Mouse (Mus musculus) heart, postnatal 0 days (tissue): Measurements from ENCODE around the gene Tcte1. TPM values are rescaled to one million over a fixed set of nuclear protein-coding genes. Genes with fewer than 3 reads are reported as not detected.

ENCODE experiments used
- ATAC-seq: fragments of 200-750 bp; cut with Nextera tagmentation; 2 replicates; pipeline ENCODE4 v1.8.0; 2017; ENCODE audit warnings: low read depth, moderate number of reproducible peaks, moderate library complexity; ENCODE audit not compliant: insufficient read depth
- DNase-seq: peaks from one replicate; pipeline ENCODE4 v3.0.0-alpha.2; 2016; ENCODE audit warnings: low spot score
- H3K27ac ChIP-seq: fragments of 300-500 bp; sonication (generic); 2 replicates; pipeline ENCODE4 v1.5.1; 2014; ENCODE audit warnings: low read depth, mild to moderate bottlenecking
- H3K27me3 ChIP-seq: fragments of 300-500 bp; sonication (generic); 2 replicates; pipeline ENCODE4 v1.6.1; 2014; ENCODE audit warnings: low read length, mixed read lengths; ENCODE audit not compliant: control insufficient read depth, insufficient read depth
- H3K36me3 ChIP-seq: fragments of 300-500 bp; sonication (generic); replicated peaks from 2 replicates; pipeline ENCODE4 v1.6.1; 2014; ENCODE audit warnings: low read length, mixed read lengths; ENCODE audit not compliant: control insufficient read depth, insufficient read depth
- H3K4me1 ChIP-seq: fragments of 300-500 bp; sonication (generic); 2 replicates; pipeline ENCODE4 v1.6.1; 2014; ENCODE audit warnings: antibody characterized with exemption; ENCODE audit not compliant: control insufficient read depth, insufficient read depth
- H3K4me2 ChIP-seq: fragments of 300-500 bp; sonication (generic); 2 replicates; pipeline ENCODE4 v1.6.1; 2014; ENCODE audit warnings: low read depth, mild to moderate bottlenecking, low read length, moderate library complexity
- H3K4me3 ChIP-seq: fragments of 300-500 bp; sonication (generic); 2 replicates; pipeline ENCODE4 v1.5.1; 2014; ENCODE audit warnings: low read depth, low read length
- H3K9ac ChIP-seq: fragments of 300-500 bp; sonication (generic); replicated peaks from 2 replicates; pipeline ENCODE4 v1.6.1; 2014; ENCODE audit warnings: low read depth, low read length, mixed read lengths
- H3K9me3 ChIP-seq: fragments of 300-500 bp; sonication (generic); replicated peaks from 2 replicates; pipeline ENCODE4 v1.6.1; 2016; ENCODE audit warnings: low read length; ENCODE audit not compliant: control insufficient read depth
- CTCF ChIP-seq: IDR thresholded peaks from 2 replicates; pipeline ENCODE4 v1.5.1; 2016; ENCODE audit warnings: antibody characterized with exemption, control low read depth, low read depth
- EP300 ChIP-seq: IDR thresholded peaks from 2 replicates; pipeline ENCODE4 v1.6.1; 2016; ENCODE audit warnings: antibody characterized with exemption, low read depth
- WGBS: fragments of 180-500 bp; shearing (Covaris S2); extraction: QIAGEN DNeasy Blood & Tissue Kit; methylation state at CpG from one replicate; pipeline ENCODE4 v1.1.7; 2014; 5-methylcytosine and 5-hydroxymethylcytosine counted together
- polyA plus RNA-seq: library from polyadenylated mRNA; unstranded; fragments of >200 nt; fragmentation: Nextera tagmentation; extraction: Ambion mirVana; gene quantifications from 2 replicates; pipeline ENCODE4 v1.2.1, GENCODE M21; 2015
- total RNA-seq: library from RNA; depleted of rRNA; stranded (reverse); fragments of >200 nt; gene quantifications from 2 replicates; pipeline ENCODE4 v1.2.3, GENCODE M21; 2014; ENCODE audit warnings: low replicate concordance

The Tcte1 gene
- total and polyA plus RNA-seq, 2 experiments from 2014 or later = not detected

- Histone ChIP-seq H3K9me3 (no peaks in the 10 kb centered on the region), H3K4me2 (no peak overlapping the region), H3K27ac (no peak overlapping the region), H3K4me1 (peaks cover 23% of the 10 kb centered on the region; the same call in 1 of the 2 replicates), H3K27me3 (no peaks in the 10 kb centered on the region), H3K36me3 (no peaks in the 10 kb centered on the region), H3K9ac (no peak overlapping the region), H3K4me3 (no peak overlapping the region)
- no peak for ATAC-seq
- TF ChIP-seq EP300 = no peak
- no peak for TF ChIP-seq CTCF
- 83% methylated on average over 4 of the region's 4 CpGs for WGBS
- DNase-seq = no peak
Measured at GRCm38 (mm10) chr17:45579554-45579953, 56.3 kb downstream of the Tcte1 start.

- no peaks in the 10 kb centered on the region for H3K9me3 ChIP-seq
- TF ChIP-seq EP300 = no peak
- no peak overlapping the region for H3K9ac ChIP-seq
- ATAC-seq (0 out of 2 replicates have a peak, but pooled peaks have one; percentile 12), DNase-seq (no peak)
- H3K4me3 ChIP-seq = no peak overlapping the region
- peak overlapping the region; percentile 58 for H3K27ac ChIP-seq
- no peak overlapping the region for H3K4me2 ChIP-seq
- peaks cover 28% of the 10 kb centered on the region; the same call in 1 of the 2 replicates for H3K4me1 ChIP-seq
- H3K36me3 ChIP-seq = no peaks in the 10 kb centered on the region
- WGBS = 39% methylated on average over 12 of the region's 12 CpGs
- H3K27me3 ChIP-seq = no peaks in the 10 kb centered on the region
Measured at GRCm38 (mm10) chr17:45580958-45581477, 57.8 kb downstream of the Tcte1 start.

GRCm38 (mm10) chr17:45581567-45581983, 58.3 kb downstream of the Tcte1 start:
- Histone ChIP-seq H3K9ac (no peak overlapping the region), H3K27me3 (no peaks in the 10 kb centered on the region), H3K27ac (peak overlapping the region; percentile 58), H3K4me1 (peaks cover 32% of the 10 kb centered on the region; the same call in 1 of the 2 replicates), H3K4me2 (no peak overlapping the region), H3K36me3 (peaks cover 2% of the 10 kb centered on the region; the same call in 1 of the 2 replicates), H3K9me3 (no peaks in the 10 kb centered on the region), H3K4me3 (no peak overlapping the region)
- TF ChIP-seq CTCF (peak; percentile 93), EP300 (no peak)
- 1% methylated on average over 2 of the region's 2 CpGs for WGBS
- peak; percentile 9; the same call in 1 of the 2 replicates for ATAC-seq
- DNase-seq = peak; percentile 90

- DNase-seq (no peak), ATAC-seq (no peak)
- WGBS = 70% methylated on average over 6 of the region's 6 CpGs
- Histone ChIP-seq H3K4me2 (no peak overlapping the region), H3K27me3 (no peaks in the 10 kb centered on the region), H3K4me3 (no peak overlapping the region), H3K36me3 (peaks cover 8% of the 10 kb centered on the region), H3K9me3 (no peaks in the 10 kb centered on the region), H3K4me1 (peaks cover 32% of the 10 kb centered on the region; the same call in 1 of the 2 replicates), H3K9ac (no peak overlapping the region), H3K27ac (no peak overlapping the region)
- TF ChIP-seq CTCF = no peak
- no peak for TF ChIP-seq EP300
Measured at GRCm38 (mm10) chr17:45582188-45582587, 59.0 kb downstream of the Tcte1 start.

GRCm38 (mm10) chr17:45582715-45583355, 59.6 kb downstream of the Tcte1 start:
- Histone ChIP-seq H3K36me3 (peaks cover 12% of the 10 kb centered on the region), H3K9ac (no peak overlapping the region), H3K27ac (peak overlapping the region; percentile 97), H3K9me3 (no peaks in the 10 kb centered on the region), H3K4me3 (no peak overlapping the region), H3K4me1 (peaks cover 32% of the 10 kb centered on the region; the same call in 1 of the 2 replicates), H3K27me3 (no peaks in the 10 kb centered on the region), H3K4me2 (no peak overlapping the region)
- DNase-seq (no peak), ATAC-seq (no peak)
- TF ChIP-seq EP300 (no peak), CTCF (peak; percentile 53)
- WGBS = 63% methylated on average over 6 of the region's 6 CpGs
